Mouse (Mus musculus) MEL (cell line): ENCODE data around the gene Rspry1. TPM values are rescaled to one million over a fixed set of nuclear protein-coding genes. Genes with fewer than 3 reads are reported as not detected.
A peak's percentile ranks its signal among the peaks of the same experiment; 100 is the strongest.

ENCODE experiments used
- DNase-seq: peaks from one replicate; pipeline ENCODE4 v3.0.0; 2011; ENCODE audit warnings: low read depth, low spot score
- H3K27ac ChIP-seq: 2 replicates; pipeline ENCODE4 v1.5.1; 2012; ENCODE audit warnings: low read depth, mild to moderate bottlenecking, control low read depth, low read length, moderate library complexity; ENCODE audit not compliant: control insufficient read depth
- H3K27me3 ChIP-seq, 2 experiments: fragments of 150-350 bp in 1 of 2; sonication (generic) in 1 of 2; 2 replicates each; pipeline ENCODE4 v1.6.1; 2012; ENCODE audit warnings: low read length in 2 of 2, mild to moderate bottlenecking in 2 of 2, improper control_type of control experiment in 1 of 2, moderate library complexity in 1 of 2; ENCODE audit not compliant: insufficient read depth in 2 of 2, control insufficient read depth in 1 of 2
- H3K36me3 ChIP-seq, 2 experiments: 2 replicates each; pipeline ENCODE4 v1.6.1; 2012 to 2014; ENCODE audit warnings: low read length in 2 of 2, improper control_type of control experiment in 1 of 2, inconsistent platforms in 1 of 2, mild to moderate bottlenecking in 1 of 2; ENCODE audit not compliant: insufficient read depth in 2 of 2, control insufficient read depth in 1 of 2
- H3K4me1 ChIP-seq, 2 experiments: fragments of 150-350 bp in 1 of 2; sonication (generic) in 1 of 2; 2 replicates each; pipeline ENCODE4 v1.6.1; 2012; ENCODE audit warnings: low read length in 2 of 2, improper control_type of control experiment in 1 of 2, mild to moderate bottlenecking in 1 of 2; ENCODE audit not compliant: insufficient read depth in 2 of 2, control insufficient read depth in 1 of 2
- H3K4me3 ChIP-seq, 2 experiments: fragments of 150-350 bp in 1 of 2; sonication (generic) in 1 of 2; 2 replicates each; pipeline ENCODE4 v1.5.1; 2012; ENCODE audit warnings: low read depth in 2 of 2, low read length in 2 of 2, mild to moderate bottlenecking in 2 of 2, moderate library complexity in 2 of 2, control low read depth in 1 of 2, improper control_type of control experiment in 1 of 2; ENCODE audit not compliant: control insufficient read depth in 1 of 2, insufficient read depth in 1 of 2
- H3K79me2 ChIP-seq: 2 replicates; pipeline ENCODE4 v1.6.1; 2012; ENCODE audit warnings: mild to moderate bottlenecking, low read length, moderate library complexity; ENCODE audit not compliant: control insufficient read depth, poor library complexity, insufficient read depth
- H3K9ac ChIP-seq: 2 replicates; pipeline ENCODE4 v1.6.1; 2012; ENCODE audit warnings: low read depth, mild to moderate bottlenecking, control low read depth, low read length, moderate library complexity; ENCODE audit not compliant: control insufficient read depth, poor library complexity, severe bottlenecking
- H3K9me3 ChIP-seq: fragments of 150-350 bp; sonication (generic); replicated peaks from 2 replicates; pipeline ENCODE4 v1.6.1; 2012; ENCODE audit warnings: mild to moderate bottlenecking, low read length, improper control_type of control experiment, moderate library complexity; ENCODE audit not compliant: insufficient read depth
- CHD1 ChIP-seq: IDR thresholded peaks from 2 replicates; pipeline ENCODE4 v1.6.1; 2012; ENCODE audit warnings: low read depth, mild to moderate bottlenecking, inconsistent platforms, low read length, improper control_type of control experiment
- CHD2 ChIP-seq: IDR thresholded peaks from 2 replicates; pipeline ENCODE4 v1.6.1; 2011; ENCODE audit warnings: low read length, improper control_type of control experiment
- CTCF ChIP-seq, 3 experiments: IDR thresholded peaks in 2 of 3; conservative IDR thresholded peaks in 1 of 3; 2 replicates each; pipeline ENCODE4 v1.5.1; 2011 to 2012; ENCODE audit warnings: low read length in 3 of 3, low read depth in 2 of 3, mild to moderate bottlenecking in 2 of 3, improper control_type of control experiment in 1 of 3, inconsistent platforms in 1 of 3, mixed read lengths in 1 of 3, moderate library complexity in 1 of 3; ENCODE audit not compliant: control insufficient read depth in 1 of 3, insufficient read depth in 1 of 3, poor library complexity in 1 of 3, severe bottlenecking in 1 of 3
- E2F4 ChIP-seq: IDR thresholded peaks from 2 replicates; pipeline ENCODE4 v1.6.1; 2011; ENCODE audit warnings: low read depth, low read length, improper control_type of control experiment, borderline replicate concordance
- ETS1 ChIP-seq: IDR thresholded peaks from 2 replicates; pipeline ENCODE4 v1.6.1; 2012; ENCODE audit warnings: low read depth, mild to moderate bottlenecking, inconsistent platforms, low read length, improper control_type of control experiment, moderate library complexity
- GABPA ChIP-seq: IDR thresholded peaks from 2 replicates; pipeline ENCODE4 v1.6.1; 2012; ENCODE audit warnings: low read depth, mild to moderate bottlenecking, inconsistent platforms, low read length, improper control_type of control experiment, moderate library complexity
- GATA1 ChIP-seq: IDR thresholded peaks from 2 replicates; pipeline ENCODE4 v1.6.1; 2011; ENCODE audit warnings: low read depth, low read length, improper control_type of control experiment
- HCFC1 ChIP-seq: IDR thresholded peaks from 2 replicates; pipeline ENCODE4 v1.6.1; 2012; ENCODE audit warnings: low read depth, mild to moderate bottlenecking, inconsistent platforms, low read length, improper control_type of control experiment, moderate library complexity
- JUND ChIP-seq: IDR thresholded peaks from 2 replicates; pipeline ENCODE4 v1.6.1; 2011; ENCODE audit warnings: low read depth, mild to moderate bottlenecking, improper control_type of control experiment, low read length
- KAT2A ChIP-seq: conservative IDR thresholded peaks from 2 replicates; pipeline ENCODE4 v1.6.1; 2012; ENCODE audit warnings: low read depth, low read length, improper control_type of control experiment, inconsistent platforms
- MAFK ChIP-seq: IDR thresholded peaks from 2 replicates; pipeline ENCODE4 v1.6.1; 2011; ENCODE audit warnings: low read depth, mild to moderate bottlenecking, low read length, improper control_type of control experiment, borderline replicate concordance
- MAZ ChIP-seq: IDR thresholded peaks from 2 replicates; pipeline ENCODE4 v1.6.1; 2012; ENCODE audit warnings: low read depth, mild to moderate bottlenecking, inconsistent platforms, low read length, improper control_type of control experiment
- MEF2A ChIP-seq: IDR thresholded peaks from 2 replicates; pipeline ENCODE4 v1.6.1; 2014; ENCODE audit warnings: low read depth, mild to moderate bottlenecking, inconsistent platforms, low read length, improper control_type of control experiment; ENCODE audit not compliant: poor library complexity, insufficient replicate concordance, severe bottlenecking; ENCODE audit errors: extremely low read depth
- MXI1 ChIP-seq: IDR thresholded peaks from 2 replicates; pipeline ENCODE4 v1.6.1; 2011; ENCODE audit warnings: mild to moderate bottlenecking, low read depth, low read length, improper control_type of control experiment
- MYB ChIP-seq: IDR thresholded peaks from 2 replicates; pipeline ENCODE4 v1.6.1; 2011; ENCODE audit warnings: mild to moderate bottlenecking, low read depth, low read length, improper control_type of control experiment
- NELFE ChIP-seq: IDR thresholded peaks from 2 replicates; pipeline ENCODE4 v1.6.1; 2011; ENCODE audit warnings: low read depth, low read length, improper control_type of control experiment
- NRF1 ChIP-seq: IDR thresholded peaks from 2 replicates; pipeline ENCODE4 v1.6.1; 2014; ENCODE audit warnings: low read depth, mild to moderate bottlenecking, inconsistent platforms, low read length, improper control_type of control experiment, moderate library complexity; ENCODE audit not compliant: poor library complexity, insufficient read depth, severe bottlenecking
- POLR2A ChIP-seq, 2 experiments: IDR thresholded peaks; 2 replicates each; pipeline ENCODE4 v1.6.1; 2011 to 2012; ENCODE audit warnings: low read length in 2 of 2, mild to moderate bottlenecking in 2 of 2, control low read depth in 1 of 2, improper control_type of control experiment in 1 of 2, low read depth in 1 of 2, moderate library complexity in 1 of 2; ENCODE audit not compliant: control insufficient read depth in 1 of 2, insufficient read depth in 1 of 2, poor library complexity in 1 of 2
- POLR2AphosphoS2 ChIP-seq: IDR thresholded peaks from 2 replicates; pipeline ENCODE4 v1.6.1; 2011; ENCODE audit warnings: low read length, improper control_type of control experiment
- POLR2AphosphoS5 ChIP-seq: IDR thresholded peaks from 2 replicates; pipeline ENCODE4 v1.6.1; 2012; ENCODE audit warnings: low read depth, borderline replicate concordance, mild to moderate bottlenecking, inconsistent platforms, low read length, moderate library complexity, mixed read lengths
- RAD21 ChIP-seq: IDR thresholded peaks from 2 replicates; pipeline ENCODE4 v1.6.1; 2011; ENCODE audit warnings: mild to moderate bottlenecking, low read depth, low read length, improper control_type of control experiment
- RCOR1 ChIP-seq: IDR thresholded peaks from 2 replicates; pipeline ENCODE4 v1.6.1; 2012; ENCODE audit warnings: low read depth, mild to moderate bottlenecking, inconsistent platforms, low read length, improper control_type of control experiment
- SIN3A ChIP-seq: IDR thresholded peaks from 2 replicates; pipeline ENCODE4 v1.6.1; 2012; ENCODE audit warnings: low read length, improper control_type of control experiment, inconsistent platforms
- SMC3 ChIP-seq: IDR thresholded peaks from 2 replicates; pipeline ENCODE4 v1.6.1; 2011; ENCODE audit warnings: low read depth, low read length, improper control_type of control experiment
- TAL1 ChIP-seq: IDR thresholded peaks from 2 replicates; pipeline ENCODE4 v1.6.1; 2012; ENCODE audit warnings: mild to moderate bottlenecking, inconsistent platforms, low read length, moderate library complexity, mixed read lengths
- TBP ChIP-seq: IDR thresholded peaks from 2 replicates; pipeline ENCODE4 v1.8.0; 2011; ENCODE audit warnings: low read depth, low read length, improper control_type of control experiment
- TCF12 ChIP-seq: IDR thresholded peaks from 2 replicates; pipeline ENCODE4 v1.6.1; 2014; ENCODE audit warnings: low read depth, mild to moderate bottlenecking, inconsistent platforms, low read length, improper control_type of control experiment, moderate library complexity
- UBTF ChIP-seq: IDR thresholded peaks from 2 replicates; pipeline ENCODE4 v1.6.1; 2012; ENCODE audit warnings: low read depth, mild to moderate bottlenecking, inconsistent platforms, low read length, improper control_type of control experiment, moderate library complexity, borderline replicate concordance; ENCODE audit not compliant: insufficient read depth
- USF1 ChIP-seq: IDR thresholded peaks from 2 replicates; pipeline ENCODE4 v1.6.1; 2014; ENCODE audit warnings: low read depth, mild to moderate bottlenecking, inconsistent platforms, low read length, improper control_type of control experiment, moderate library complexity
- USF2 ChIP-seq, 2 experiments: IDR thresholded peaks; 2 replicates each; pipeline ENCODE4 v1.6.1; 2011 to 2012; ENCODE audit warnings: improper control_type of control experiment in 2 of 2, low read length in 2 of 2, borderline replicate concordance in 1 of 2, inconsistent platforms in 1 of 2, low read depth in 1 of 2, mild to moderate bottlenecking in 1 of 2; ENCODE audit not compliant: insufficient read depth in 1 of 2
- ZC3H11A ChIP-seq: IDR thresholded peaks from 2 replicates; pipeline ENCODE4 v1.6.1; 2012; ENCODE audit warnings: low read depth, mild to moderate bottlenecking, inconsistent platforms, low read length, improper control_type of control experiment
- ZKSCAN1 ChIP-seq: IDR thresholded peaks from 2 replicates; pipeline ENCODE4 v1.6.1; 2012; ENCODE audit warnings: low read depth, mild to moderate bottlenecking, inconsistent platforms, low read length, improper control_type of control experiment, moderate library complexity
- ZMIZ1 ChIP-seq: IDR thresholded peaks from 2 replicates; pipeline ENCODE4 v1.6.1; 2012; ENCODE audit warnings: low read depth, mild to moderate bottlenecking, inconsistent platforms, low read length, improper control_type of control experiment, moderate library complexity
- polyA plus RNA-seq, 2 experiments: library from polyadenylated mRNA; stranded (reverse) in 1 of 2; unstranded in 1 of 2; fragments of >175 nt in 1 of 2; fragments of >200 nt in 1 of 2; gene quantifications; 2 replicates each; pipeline versions ENCODE4 v1.2.1 to v1.2.4; 2012; ENCODE audit warnings: low replicate concordance in 2 of 2, low read depth in 1 of 2; ENCODE audit not compliant: insufficient read length in 2 of 2, insufficient read depth in 1 of 2, missing spikeins in 1 of 2
- total RNA-seq: library from RNA; depleted of rRNA; stranded (reverse); fragments of 300-350 nt; gene quantifications from 2 replicates; pipeline ENCODE4 v1.2.3, GENCODE M21; 2012

Rspry1 gene
- total and polyA plus RNA-seq, 3 experiments: 24.5 to 32.2 TPM; not detected in 1

GRCm38 (mm10) chr8:94633564-94634194 lies 31.9 kb downstream of the Rspry1 start (continued):
- TF ChIP-seq UBTF (no peak), JUND (no peak), MYB (peak; percentile 87)

- peaks cover 15 to 21% of the 10 kb centered on the region in 2 experiments for H3K4me1 ChIP-seq
- no peak overlapping the region for H3K9ac ChIP-seq
- H3K36me3 ChIP-seq: peaks cover 16 to 42% of the 10 kb centered on the region in 2 experiments
- no peaks in the 10 kb centered on the region for H3K9me3 ChIP-seq
- H3K27ac ChIP-seq: peak overlapping the region; percentile 100
- H3K27me3 ChIP-seq: no peaks in the 10 kb centered on the region
- no peak overlapping the region; a peak in 1 of 4 replicates for H3K4me3 ChIP-seq
- DNase-seq: peak; percentile 97
- H3K79me2 ChIP-seq: no peaks in the 10 kb centered on the region
- TF ChIP-seq POLR2AphosphoS2 (peak; percentile 68; the same call in 1 of the 2 replicates), MYB (peak; percentile 85; the same call in 1 of the 2 replicates), POLR2AphosphoS5 (no peak), CHD1 (peak; percentile 31; the same call in 1 of the 2 replicates), TCF12 (peak; percentile 97), RCOR1 (peak; percentile 94), ETS1 (peak; percentile 94), CHD2 (peak; percentile 61; the same call in 1 of the 2 replicates), USF2 (IDR thresholded peaks at IDR 0.05; ENCODE audit: borderline replicate concordance in 1 of 2, insufficient read depth in 1 of 2, low read depth in 1 of 2, low read length in 2 of 2) (no peak), TBP (peak; percentile 73), TAL1 (peak; percentile 71), GABPA (no peak), NRF1 (no peak), MEF2A (peak; percentile 94), HCFC1 (peak; percentile 71), NELFE (peak; percentile 52), USF1 (no peak), ZC3H11A (0 out of 2 replicates have a peak, but pooled peaks have one; percentile 7), SIN3A (peak; percentile 92), MAFK (peak; percentile 86), MXI1 (no peak; the same call in 1 of the 2 replicates), RAD21 (no peak), POLR2A (IDR thresholded peaks at IDR 0.05; ENCODE audit: control insufficient read depth in 1 of 2, insufficient read depth in 1 of 2, low read depth in 1 of 2, low read length in 2 of 2, poor library complexity in 1 of 2) (peak in 1 of 2 experiments; percentile 40; a peak in 1 of 4 replicates), ZKSCAN1 (no peak), ZMIZ1 (0 out of 2 replicates have a peak, but pooled peaks have one; percentile 71), MAZ (peak; percentile 93), JUND (peak; percentile 68; the same call in 1 of the 2 replicates), CTCF (IDR thresholded peaks at IDR 0.05 in 2 of 3, conservative IDR thresholded peaks at IDR 0.05 in 1 of 3; ENCODE audit: control insufficient read depth in 1 of 3, insufficient read depth in 1 of 3, low read depth in 2 of 3, low read length in 3 of 3, poor library complexity in 1 of 3, severe bottlenecking in 1 of 3) (no peak), E2F4 (no peak), GATA1 (peak; percentile 100), KAT2A (no peak), SMC3 (no peak)
These were observed 32.5 kb downstream of the Rspry1 start for GRCm38 (mm10) chr8:94634211-94634610.
